Mouse (Mus musculus) kidney, postnatal 0 days (tissue): ENCODE data around the gene Ghdc. TPM values are rescaled to one million over a fixed set of nuclear protein-coding genes. Genes with fewer than 3 reads are reported as not detected.

ENCODE experiments used
- ATAC-seq: fragments of 200-750 bp; cut with Nextera tagmentation; replicated peaks from 2 replicates; pipeline ENCODE4 v1.8.0; 2017; ENCODE audit warnings: low read depth, moderate number of reproducible peaks, moderate TSS enrichment, moderate library complexity; ENCODE audit not compliant: low FRiP score
- DNase-seq: peaks from one replicate; pipeline ENCODE4 v3.0.0-alpha.2; 2016; ENCODE audit warnings: low spot score
- H3K27ac ChIP-seq: fragments of 300-500 bp; sonication (generic); 2 replicates; pipeline ENCODE4 v1.5.1; 2014; ENCODE audit warnings: mild to moderate bottlenecking
- H3K27me3 ChIP-seq: fragments of 300-500 bp; sonication (generic); 2 replicates; pipeline ENCODE4 v1.6.1; 2014; ENCODE audit warnings: low read length, mixed read lengths; ENCODE audit not compliant: insufficient read depth
- H3K36me3 ChIP-seq: fragments of 300-500 bp; sonication (generic); 2 replicates; pipeline ENCODE4 v1.6.1; 2014; ENCODE audit warnings: low read length, mixed read lengths; ENCODE audit not compliant: insufficient read depth
- H3K4me1 ChIP-seq: fragments of 300-500 bp; sonication (generic); replicated peaks from 2 replicates; pipeline ENCODE4 v1.6.1; 2014; ENCODE audit warnings: antibody characterized with exemption, low read length, mixed read lengths; ENCODE audit not compliant: insufficient read depth
- H3K4me2 ChIP-seq: fragments of 300-500 bp; sonication (generic); 2 replicates; pipeline ENCODE4 v1.6.1; 2014; ENCODE audit warnings: mild to moderate bottlenecking, low read length, moderate library complexity, mixed read lengths
- H3K4me3 ChIP-seq: fragments of 300-500 bp; sonication (generic); replicated peaks from 2 replicates; pipeline ENCODE4 v1.5.1; 2014; ENCODE audit warnings: low read depth, low read length
- H3K9ac ChIP-seq: fragments of 300-500 bp; sonication (generic); 2 replicates; pipeline ENCODE4 v1.6.1; 2014; ENCODE audit warnings: low read depth, low read length
- H3K9me3 ChIP-seq: fragments of 300-500 bp; sonication (generic); replicated peaks from 2 replicates; pipeline ENCODE4 v1.6.1; 2016; ENCODE audit warnings: low read length, inconsistent platforms, mixed read lengths
- CTCF ChIP-seq: IDR thresholded peaks from 2 replicates; pipeline ENCODE4 v1.5.1; 2016; ENCODE audit warnings: antibody characterized with exemption, low read depth, mild to moderate bottlenecking, moderate library complexity
- WGBS: fragments of 180-500 bp; shearing (Covaris S2); extraction: QIAGEN DNeasy Blood & Tissue Kit; methylation state at CpG from one replicate; pipeline ENCODE4 v1.1.7; 2014; 5-methylcytosine and 5-hydroxymethylcytosine counted together
- polyA plus RNA-seq: library from polyadenylated mRNA; unstranded; fragments of >200 nt; fragmentation: Nextera tagmentation; extraction: Ambion mirVana; gene quantifications from 2 replicates; pipeline ENCODE4 v1.2.1, GENCODE M21; 2015

Gene Ghdc
- polyA plus RNA-seq, 1 experiment from 2014 or later, result 4.8 TPM

DNA sequence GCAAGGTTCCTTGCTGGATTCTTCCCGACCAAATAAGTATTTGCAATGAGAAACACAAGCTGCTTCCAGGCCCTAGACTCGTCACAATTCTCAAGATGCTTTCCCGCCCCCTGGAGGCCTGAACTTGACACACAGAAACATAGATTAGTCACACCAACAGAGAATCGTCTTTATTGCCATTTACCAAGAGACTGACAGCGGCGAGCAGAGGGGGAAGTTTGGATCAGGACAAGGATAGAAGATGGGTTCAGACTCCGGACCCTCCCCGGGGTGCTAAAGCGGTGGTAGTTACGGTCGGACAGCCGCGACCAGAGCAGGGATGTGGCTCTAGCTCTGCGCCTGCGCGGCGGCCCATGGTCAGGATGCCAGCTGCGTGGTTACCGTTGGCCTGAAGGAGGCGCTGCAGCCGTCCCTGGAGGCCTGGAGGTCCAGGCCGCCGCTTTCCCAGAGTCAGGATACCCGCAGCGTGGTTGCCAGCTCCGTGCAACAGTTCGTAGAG, 9.2 kb downstream of the Ghdc start:
- Histone ChIP-seq H3K9me3 (no peaks in the 10 kb centered on the region), H3K9ac (no peak overlapping the region), H3K4me2 (peak overlapping the region; percentile 61), H3K27me3 (peaks cover 8% of the 10 kb centered on the region), H3K4me3 (peak overlapping the region; percentile 33), H3K27ac (no peak overlapping the region), H3K36me3 (0 out of 2 replicates have a peak, but pooled peaks cover 1% of the 10 kb centered on the region), H3K4me1 (peaks cover 7% of the 10 kb centered on the region; the same call in 1 of the 2 replicates)
- peak; percentile 74; the same call in 1 of the 2 replicates for ATAC-seq
- WGBS, result under 1% methylated on average over 27 of the region's 27 CpGs
- peak; percentile 80 for TF ChIP-seq CTCF
- peak; percentile 92 for DNase-seq

DNA sequence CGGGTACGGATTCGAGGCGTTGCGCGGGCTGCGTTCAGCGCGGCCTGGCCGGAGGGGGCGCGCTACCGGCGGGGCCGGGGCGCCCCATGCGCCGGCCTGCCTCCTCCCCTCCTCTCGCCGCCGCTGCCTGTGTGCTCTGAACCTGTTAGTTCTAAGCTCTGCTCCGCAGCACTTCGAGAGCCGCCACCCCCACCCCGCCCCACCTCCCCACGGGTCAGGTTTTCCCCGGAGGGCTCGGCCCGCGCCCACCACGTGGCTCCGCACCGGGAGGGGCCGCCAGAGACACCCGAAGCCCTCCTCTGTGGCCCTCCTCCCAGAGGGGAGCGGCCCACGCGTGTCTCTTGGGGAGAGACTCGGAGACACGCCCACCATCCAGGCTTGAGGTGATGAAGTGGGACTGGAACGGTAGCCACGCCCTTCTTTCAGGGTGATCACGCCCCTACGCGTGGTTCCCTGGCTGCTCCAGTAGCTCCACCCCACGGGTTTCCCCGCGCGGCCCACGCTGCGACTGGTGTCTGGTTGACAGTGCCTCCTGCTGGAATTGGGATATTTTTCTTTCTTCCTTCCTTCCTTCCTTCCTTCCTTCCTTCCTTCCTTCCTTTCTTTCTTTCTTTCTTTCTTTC, 11.0 kb downstream of the Ghdc start, which contains the start of gene Kcnh4:
Kcnh4 (minus strand) TSS at position 332 of the 623 bp plus-strand sequence.
- H3K4me1 ChIP-seq, result peaks cover 7% of the 10 kb centered on the region; the same call in 1 of the 2 replicates
- H3K36me3 ChIP-seq, result no peaks in the 10 kb centered on the region
- TF ChIP-seq CTCF, result peak; percentile 18; the same call in 1 of the 2 replicates
- no peak within 1 kb of the TSS for H3K27ac ChIP-seq
- DNase-seq (peak; percentile 37), ATAC-seq (no peak; the same call in 1 of the 2 replicates)
- peak within 1 kb of the TSS; percentile 48 for H3K4me2 ChIP-seq
- 2% methylated on average over 40 of the region's 51 CpGs for WGBS
- H3K9me3 ChIP-seq, result no peaks in the 10 kb centered on the region
- H3K27me3 ChIP-seq, result peaks cover 8% of the 10 kb centered on the region
- H3K4me3 ChIP-seq, result peak within 1 kb of the TSS; percentile 15
- H3K9ac ChIP-seq, result no peak within 1 kb of the TSS

DNA sequence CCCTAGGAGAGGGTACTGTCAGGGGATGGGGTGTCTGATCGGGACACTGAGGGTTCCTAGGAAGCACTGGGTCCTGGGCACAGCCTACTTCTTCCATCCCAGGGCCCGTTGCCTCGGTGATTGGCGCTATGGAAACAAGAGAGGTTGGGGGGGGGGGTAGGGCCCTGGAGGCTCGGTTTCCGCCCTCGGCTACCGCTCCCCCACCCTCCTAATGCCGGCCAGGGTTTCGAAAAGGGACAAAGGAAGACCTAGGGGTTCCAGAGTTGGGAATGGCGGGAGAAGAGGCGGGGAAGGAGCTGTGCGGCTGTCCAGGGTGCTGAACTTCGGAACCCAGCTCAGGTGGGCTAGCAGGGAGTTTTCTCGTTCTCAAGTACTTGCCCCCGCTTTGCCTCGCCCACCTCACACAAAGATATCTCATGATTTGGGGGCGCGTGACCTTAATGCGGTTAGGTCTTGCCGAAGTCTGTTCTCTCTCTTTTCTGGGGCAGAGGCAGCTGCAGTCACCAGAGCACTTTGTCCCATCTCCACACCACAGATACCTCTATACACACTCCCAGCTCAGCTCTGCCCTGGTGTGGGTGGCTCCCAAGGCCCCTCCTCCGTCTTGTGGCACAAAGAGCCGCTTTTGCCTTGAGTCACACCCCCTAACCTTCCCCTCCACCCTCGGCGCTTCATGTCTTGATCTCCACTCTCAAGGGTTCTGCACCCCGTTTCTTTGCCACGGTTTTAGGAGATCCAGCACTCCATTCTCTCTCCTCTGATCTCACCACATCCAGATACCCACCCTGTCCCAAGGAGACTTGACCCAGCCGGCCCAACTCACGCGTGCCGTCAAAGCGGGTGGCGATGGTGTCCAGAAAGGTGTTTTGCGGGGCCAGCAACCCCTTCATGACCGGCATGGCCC, 11.8 kb downstream of the Ghdc start:
- WGBS, result 2% methylated on average over 35 of the region's 35 CpGs
- ATAC-seq (no peak), DNase-seq (peak; percentile 77)
- H3K27me3 ChIP-seq, result peaks cover 8% of the 10 kb centered on the region
- peaks cover 7% of the 10 kb centered on the region; the same call in 1 of the 2 replicates for H3K4me1 ChIP-seq
- no peaks in the 10 kb centered on the region for H3K9me3 ChIP-seq
- TF ChIP-seq CTCF, result no peak
- peak overlapping the region; percentile 15 for H3K4me3 ChIP-seq
- no peak overlapping the region for H3K27ac ChIP-seq
- peak overlapping the region; percentile 48 for H3K4me2 ChIP-seq
- no peaks in the 10 kb centered on the region for H3K36me3 ChIP-seq
- H3K9ac ChIP-seq, result no peak overlapping the region

DNA sequence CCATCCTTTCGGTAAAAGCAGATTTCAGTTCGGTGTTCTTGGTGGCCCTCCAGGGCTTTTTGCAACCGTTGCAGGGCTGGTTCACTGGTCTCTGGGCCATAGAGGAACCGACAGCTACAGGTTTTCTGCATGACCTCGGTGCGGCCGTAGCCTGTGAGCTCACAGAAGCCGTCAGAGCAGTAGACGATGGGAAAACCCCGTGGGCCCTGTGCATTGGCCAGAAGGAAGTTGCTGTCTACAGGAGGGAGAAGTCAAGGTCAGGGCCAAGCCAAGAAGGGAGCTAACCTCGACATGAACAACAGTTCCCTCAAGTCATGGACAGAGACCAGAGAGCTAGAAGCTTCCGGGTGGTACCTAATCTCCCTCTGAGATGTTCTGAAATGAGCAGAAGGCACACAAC, 13.2 kb downstream of the Ghdc start:
- ATAC-seq (no peak), DNase-seq (no peak)
- 87% methylated on average over 12 of the region's 12 CpGs for WGBS
- Histone ChIP-seq H3K27ac (no peak overlapping the region), H3K36me3 (no peaks in the 10 kb centered on the region), H3K27me3 (peaks cover 8% of the 10 kb centered on the region), H3K9ac (no peak overlapping the region), H3K4me1 (peaks cover 7% of the 10 kb centered on the region; the same call in 1 of the 2 replicates), H3K4me3 (no peak overlapping the region), H3K4me2 (no peak overlapping the region), H3K9me3 (no peaks in the 10 kb centered on the region)
- no peak for TF ChIP-seq CTCF

DNA sequence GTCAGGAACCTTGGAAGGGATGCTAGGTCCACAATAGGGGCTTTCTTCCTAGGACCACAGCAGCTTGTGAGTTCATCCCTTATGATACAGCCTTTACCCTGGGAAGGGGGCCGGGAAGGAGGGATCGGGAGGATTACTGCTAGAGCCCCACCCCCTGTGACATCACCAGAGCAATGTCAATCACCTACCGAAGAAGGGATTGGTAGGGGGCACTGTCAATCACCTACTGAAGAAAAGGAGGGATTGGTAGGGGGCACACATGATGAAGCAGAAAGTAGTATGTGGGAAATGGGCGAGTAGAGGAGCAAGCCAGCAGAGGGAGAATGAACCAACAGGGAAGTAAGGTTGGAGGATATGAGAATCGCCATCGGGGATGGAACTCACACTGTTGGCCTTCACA, 14.3 kb downstream of the Ghdc start:
- Histone ChIP-seq H3K27me3 (peaks cover 8% of the 10 kb centered on the region), H3K4me2 (no peak overlapping the region), H3K4me1 (peaks cover 7% of the 10 kb centered on the region; the same call in 1 of the 2 replicates), H3K9ac (no peak overlapping the region), H3K27ac (no peak overlapping the region), H3K36me3 (no peaks in the 10 kb centered on the region), H3K9me3 (no peaks in the 10 kb centered on the region), H3K4me3 (no peak overlapping the region)
- DNase-seq, result no peak
- ATAC-seq, result no peak
- WGBS, result 67% methylated on average over 6 of the region's 6 CpGs
- no peak for TF ChIP-seq CTCF

DNA sequence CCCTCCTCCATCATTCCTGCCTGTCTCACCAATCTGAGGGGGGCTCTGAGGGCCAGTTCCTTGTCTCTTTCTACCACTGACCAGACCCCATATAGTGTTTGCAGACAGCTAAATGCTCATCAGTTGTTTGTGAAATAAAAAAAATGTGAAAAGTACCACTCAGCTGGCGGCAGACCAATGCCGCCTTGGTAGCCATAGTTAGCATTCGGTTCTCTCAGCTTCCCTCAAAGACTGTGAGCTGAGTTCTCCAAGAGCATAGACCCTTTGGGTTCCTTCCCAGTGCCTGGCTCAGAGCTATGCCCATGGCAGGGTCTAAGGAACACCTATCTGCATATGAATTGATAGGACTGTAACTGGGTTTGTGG, 16.1 kb downstream of the Ghdc start:
- no peak overlapping the region for H3K27ac ChIP-seq
- TF ChIP-seq CTCF, result no peak
- H3K36me3 ChIP-seq, result no peaks in the 10 kb centered on the region
- H3K27me3 ChIP-seq, result peaks cover 7% of the 10 kb centered on the region
- H3K9me3 ChIP-seq, result no peaks in the 10 kb centered on the region
- WGBS, result 93% methylated on average over 3 of the region's 3 CpGs
- no peak for DNase-seq
- H3K4me1 ChIP-seq, result peaks cover 4% of the 10 kb centered on the region; the same call in 1 of the 2 replicates
- no peak for ATAC-seq
- no peak overlapping the region for H3K4me2 ChIP-seq
- H3K9ac ChIP-seq, result no peak overlapping the region
- H3K4me3 ChIP-seq, result no peak overlapping the region
